Mouse (Mus musculus): Measurements from ENCODE around the gene 1190005I06Rik. TPM values are rescaled to one million over a fixed set of nuclear protein-coding genes. Genes with fewer than 3 reads are reported as not detected.

The 1190005I06Rik gene
- polyA plus RNA-seq, 1 experiment: 14.3 TPM

Other genes with a start within 250 kb of the 1190005I06Rik start
- 26.6 and 41.0 TPM in 2 replicates for gene Gins2, start 58.3 kb downstream of the 1190005I06Rik start, polyA plus RNA-seq (2012; rRNA removed)
- 0.46 and 0.53 TPM in 2 replicates for gene Gm27021, start 20.4 kb upstream of the 1190005I06Rik start, polyA plus RNA-seq (2012; rRNA removed)
- 1,379 and 1,440 TPM in 2 replicates for gene Cox4i1, start 20.6 kb upstream of the 1190005I06Rik start, polyA plus RNA-seq (2012; rRNA removed)
- 79.6 and 121 TPM in 2 replicates for gene Emc8, start 20.9 kb upstream of the 1190005I06Rik start, polyA plus RNA-seq (2012; rRNA removed)
- 9.4 and 11.6 TPM in 2 replicates for gene Irf8, start 88.7 kb upstream of the 1190005I06Rik start, polyA plus RNA-seq (2012; rRNA removed)

Data from gonadal fat pad, adult 2 months (tissue).